Mouse (Mus musculus): Measurements from ENCODE around the gene Cd55.
"Not testable (repeated sequence)": the region's sequence is repeated elsewhere in the genome, so short reads cannot be mapped to it uniquely, and the experiment has no call there.

Cd55 gene

GRCm38 (mm10) chr1:130462084-130462861, at the start of gene Cd55:
Gene Cd55 (minus strand): TSS chr1:130462744.
- DNase-seq (ENCODE audit: low spot score) = peak; percentile 89

- DNase-seq (ENCODE audit: low spot score) = no peak
Observed at GRCm38 (mm10) chr1:130511823-130512370, 49.4 kb upstream of the Cd55 start.

GRCm38 (mm10) chr1:130508957-130509350, 46.4 kb upstream of the Cd55 start:
- no peak for DNase-seq (ENCODE audit: low spot score)

- DNase-seq (ENCODE audit: low spot score) = no peak
Observed at GRCm38 (mm10) chr1:130508030-130508956, 45.7 kb upstream of the Cd55 start.

GRCm38 (mm10) chr1:130507408-130507807, 44.9 kb upstream of the Cd55 start:
- no peak for DNase-seq (ENCODE audit: low spot score)

GRCm38 (mm10) chr1:130499962-130500361, 37.4 kb upstream of the Cd55 start:
- no peak for DNase-seq (ENCODE audit: low spot score)

GRCm38 (mm10) chr1:130498331-130498730, 35.8 kb upstream of the Cd55 start:
- DNase-seq (ENCODE audit: low spot score) = no peak

- DNase-seq (ENCODE audit: low spot score) = no peak
Observed at GRCm38 (mm10) chr1:130486816-130487545, 24.4 kb upstream of the Cd55 start.

GRCm38 (mm10) chr1:130485828-130486620, 23.5 kb upstream of the Cd55 start:
- DNase-seq (ENCODE audit: low spot score) = no peak

GRCm38 (mm10) chr1:130485376-130485775, 22.8 kb upstream of the Cd55 start:
- no peak for DNase-seq (ENCODE audit: low spot score)

GRCm38 (mm10) chr1:130474936-130475335, 12.4 kb upstream of the Cd55 start:
- DNase-seq (ENCODE audit: low spot score) = no peak

GRCm38 (mm10) chr1:130474226-130474625, 11.7 kb upstream of the Cd55 start:
- no peak for DNase-seq (ENCODE audit: low spot score)

GRCm38 (mm10) chr1:130470074-130470473, 7.5 kb upstream of the Cd55 start:
- DNase-seq (ENCODE audit: low spot score) = no peak

GRCm38 (mm10) chr1:130467453-130467852, 4.9 kb upstream of the Cd55 start:
- no peak for DNase-seq (ENCODE audit: low spot score)

- no peak for DNase-seq (ENCODE audit: low spot score)
Observed at GRCm38 (mm10) chr1:130464173-130464572, 1.6 kb upstream of the Cd55 start.

- DNase-seq (ENCODE audit: low spot score) = no peak
Observed at GRCm38 (mm10) chr1:130462867-130463266, 323 bp upstream of the Cd55 start.

- no peak for DNase-seq (ENCODE audit: low spot score)
Observed at GRCm38 (mm10) chr1:130455111-130455510, 7.4 kb downstream of the Cd55 start.

GRCm38 (mm10) chr1:130442930-130443329, 19.6 kb downstream of the Cd55 start:
- not testable (repeated sequence) for DNase-seq (ENCODE audit: low spot score)

GRCm38 (mm10) chr1:130430920-130431319, 31.6 kb downstream of the Cd55 start:
- DNase-seq (ENCODE audit: low spot score) = no peak

- DNase-seq (ENCODE audit: low spot score) = not testable (repeated sequence)
Observed at GRCm38 (mm10) chr1:130428667-130429066, 33.9 kb downstream of the Cd55 start.
